Mouse (Mus musculus): ENCODE data around the gene Krtap12-1.
"Not testable (repeated sequence)": the region's sequence is repeated elsewhere in the genome, so short reads cannot be mapped to it uniquely, and the experiment has no call there.

Gene Krtap12-1

GRCm38 (mm10) chr10:77750686-77751085 lies 30.3 kb downstream of the Krtap12-1 start:
- not testable (repeated sequence) for DNase-seq

- DNase-seq = not testable (repeated sequence)
Observed at GRCm38 (mm10) chr10:77751254-77751653, 30.9 kb downstream of the Krtap12-1 start, which contains the start of gene Gm9736. Gene Gm9736, minus strand, starts transcription at chr10:77751354.

- DNase-seq = not testable (repeated sequence)
Observed at GRCm38 (mm10) chr10:77752312-77752711, 31.9 kb downstream of the Krtap12-1 start.

GRCm38 (mm10) chr10:77753448-77753847 lies 33.0 kb downstream of the Krtap12-1 start:
- DNase-seq = no peak

- not testable (repeated sequence) for DNase-seq
Observed at GRCm38 (mm10) chr10:77759582-77759981, 39.2 kb downstream of the Krtap12-1 start, which contains the start of gene Gm3233. Gene Gm3233, minus strand, starts transcription at chr10:77759682.

GRCm38 (mm10) chr10:77769727-77770126 lies 49.3 kb downstream of the Krtap12-1 start:
- DNase-seq = no peak

Data from thymus, postnatal 36 days (tissue).